Mouse (Mus musculus) left cerebral cortex, postnatal 14 days (tissue): Measurements from ENCODE around the gene Fmc1. TPM values are rescaled to one million over a fixed set of nuclear protein-coding genes. Genes with fewer than 3 reads are reported as not detected.

ENCODE experiments used
- DNase-seq, 2 experiments: peaks; one replicate each; pipeline ENCODE4 v3.0.0; 2021 to 2022; ENCODE audit warnings: low spot score in 2 of 2, mixed read lengths in 1 of 2
- intact Hi-C: fragments of 180-260 bp; cut with DNase I; formaldehyde crosslinking; loops from one replicate; pipeline ENCODE4 v1.15.1; 2025
- microRNA-seq, 2 experiments: library from miRNA; unstranded; fragments of <30 nt; microRNA quantifications; one replicate each; pipeline ENCODE4 v1.2.0; 2022
- total RNA-seq, 2 experiments: library from RNA; stranded (reverse); gene quantifications; 2 replicates each; pipeline ENCODE4 v1.2.3; 2021

The Fmc1 gene
- total RNA-seq, 2 experiments from 2014 or later: 51.9 to 54.4 TPM

- intact Hi-C loops: no loop called here
Observed at GRCm38 (mm10) chr6:38550250-38551061, 17.2 kb downstream of the Fmc1 start.

GRCm38 (mm10) chr6:38551062-38551988, 18.0 kb downstream of the Fmc1 start, which contains the start of gene Luc7l2:
Gene Luc7l2 (plus strand): TSS chr6:38551334.
- peak; percentile 97 to 98 for DNase-seq
- intact Hi-C loops: no loop called here

More at GRCm38 (mm10) chr6:38550250-38551061, 17.2 kb downstream of the Fmc1 start:
- peak; percentile 59 to 60 for DNase-seq

- intact Hi-C loops: no loop called here
- DNase-seq: peak; percentile 97 to 98
Observed at GRCm38 (mm10) chr6:38551989-38552635, 18.8 kb downstream of the Fmc1 start.

GRCm38 (mm10) chr6:38552636-38553000, 19.3 kb downstream of the Fmc1 start:
- intact Hi-C loops: no loop called here
- no peak for DNase-seq

- intact Hi-C loops: no loop called here
- no peak for DNase-seq
Observed at GRCm38 (mm10) chr6:38576096-38576495, 42.8 kb downstream of the Fmc1 start.

- DNase-seq: peak in 1 of 2 experiments; percentile 22
- intact Hi-C loops: no loop called here
Observed at GRCm38 (mm10) chr6:38580112-38580857, 47.0 kb downstream of the Fmc1 start.

- intact Hi-C loops: no loop called here
- no peak for DNase-seq
Observed at GRCm38 (mm10) chr6:38581711-38582110, 48.4 kb downstream of the Fmc1 start.

Small RNA genes within 50 kb of the gene (microRNA-seq; reads per million reads assigned to microRNA genes)
- gene Mir7670: 0 reads per million in 2 experiments

Other genes starting within 250 kb of the Fmc1 start
- gene Zc3hav1l, start 234.2 kb upstream of the Fmc1 start, total RNA-seq: 1 to 10 TPM; 2.4 to 2.6 TPM
- 1 to 10 TPM; 2.7 to 2.9 TPM for gene Zc3hav1, start 178.9 kb upstream of the Fmc1 start, total RNA-seq
- gene Ttc26, start 152.0 kb upstream of the Fmc1 start, total RNA-seq: 10 to 100 TPM in 1 of 2 experiments, 1 to 10 TPM in 1; 8.6 to 10.6 TPM
- gene Ubn2, start 99.6 kb upstream of the Fmc1 start, total RNA-seq: 10 to 100 TPM; 37.4 to 40.9 TPM
- gene Luc7l2, start 17.8 kb downstream of the Fmc1 start, total RNA-seq: 100 to 1,000 TPM; 152 to 154 TPM
- gene Klrg2, start 103.7 kb downstream of the Fmc1 start, total RNA-seq: under 1 TPM; 0.38 to 0.44 TPM
- gene Clec2l, start 129.6 kb downstream of the Fmc1 start, total RNA-seq: 100 to 1,000 TPM; 118 to 129 TPM